Comparison of ENCODE assay signal across 27 mouse cellular contexts in genomic region chr5:100779002-100779401, GRCm38 (mm10). TPM values are rescaled to one million over a fixed set of nuclear protein-coding genes. Genes with fewer than 3 reads are reported as not detected.
"Had no signal": no experiment of that assay in that cellular context is flagged by ENCODE, and none has a peak within 500 bp of the region (broad histone marks: within the 10 kb centered on the region; RNA-seq: fewer than 3 reads in every experiment).

No protein-coding gene starts in this region.

- H3K9me3 ChIP-seq: embryonic facial prominence, embryonic 10.5 days; embryonic facial prominence, embryonic 12.5 days; embryonic facial prominence, embryonic 13.5 days; embryonic facial prominence, embryonic 15.5 days; forebrain, embryonic 10.5 days; forebrain, embryonic 12.5 days; forebrain, embryonic 13.5 days; forebrain, embryonic 15.5 days; heart, embryonic 12.5 days had no signal

- DNase-seq: cerebellum, adult 8-10 months; cerebellum, adult 9-10 months; cerebellum, adult 9-11 months; cerebellum, postnatal 10 days; cerebellum, postnatal 14 days; cerebellum, postnatal 25 days; cerebellum, postnatal 36 days; embryo, embryonic 11 days; forebrain, postnatal 0 days; gastrocnemius, adult 2 months; gastrocnemius, postnatal 14 days; gastrocnemius, postnatal 25 days; gastrocnemius, postnatal 36 days; heart, adult 11 months; heart, adult 18-20 months had no signal

- H3K4me3 ChIP-seq: embryonic facial prominence, embryonic 10.5 days; embryonic facial prominence, embryonic 12.5 days; embryonic facial prominence, embryonic 13.5 days; embryonic facial prominence, embryonic 15.5 days; erythroblast, embryonic 14.5 days; forebrain, embryonic 10.5 days; forebrain, embryonic 12.5 days; forebrain, embryonic 13.5 days; forebrain, embryonic 15.5 days; gastrocnemius, adult 2 months; heart, embryonic 12.5 days had no signal

- H3K27me3 ChIP-seq: embryonic facial prominence, embryonic 12.5 days; embryonic facial prominence, embryonic 13.5 days; embryonic facial prominence, embryonic 15.5 days; forebrain, embryonic 12.5 days; forebrain, embryonic 13.5 days; forebrain, embryonic 15.5 days; heart, embryonic 12.5 days had no signal

- H3K27ac ChIP-seq: embryonic facial prominence, embryonic 10.5 days; embryonic facial prominence, embryonic 12.5 days; embryonic facial prominence, embryonic 13.5 days; embryonic facial prominence, embryonic 15.5 days; forebrain, embryonic 10.5 days; forebrain, embryonic 12.5 days; forebrain, embryonic 13.5 days; forebrain, embryonic 15.5 days; gastrocnemius, adult 2 months had no signal

- ATAC-seq: forebrain, embryonic 13.5 days; forebrain, embryonic 14.5 days; forebrain, embryonic 15.5 days; forebrain, embryonic 16.5 days; forebrain, postnatal 0 days had no signal

- H3K4me1 ChIP-seq: embryonic facial prominence, embryonic 10.5 days; embryonic facial prominence, embryonic 12.5 days; embryonic facial prominence, embryonic 13.5 days; embryonic facial prominence, embryonic 15.5 days; forebrain, embryonic 10.5 days; forebrain, embryonic 12.5 days; forebrain, embryonic 13.5 days; forebrain, embryonic 15.5 days had no signal

- H3K9ac ChIP-seq: embryonic facial prominence, embryonic 12.5 days; embryonic facial prominence, embryonic 13.5 days; embryonic facial prominence, embryonic 15.5 days; forebrain, embryonic 12.5 days; forebrain, embryonic 13.5 days; forebrain, embryonic 15.5 days; forebrain, postnatal 0 days; heart, embryonic 12.5 days had no signal

RNA-seq across cellular contexts. Expression of gene Hpse, which starts 59.5 kb away (rescaled TPM):
- polyA plus RNA-seq: erythroblast, embryonic 14.5 days had no signal
